Mouse (Mus musculus): ENCODE data around the gene Tmprss7. TPM values are rescaled to one million over a fixed set of nuclear protein-coding genes. Genes with fewer than 3 reads are reported as not detected.
A peak's percentile ranks its signal among the peaks of the same experiment; 100 is the strongest.

The Tmprss7 gene
- polyA plus RNA-seq, 1 experiment from 2014 or later, result 0.13 TPM

DNA sequence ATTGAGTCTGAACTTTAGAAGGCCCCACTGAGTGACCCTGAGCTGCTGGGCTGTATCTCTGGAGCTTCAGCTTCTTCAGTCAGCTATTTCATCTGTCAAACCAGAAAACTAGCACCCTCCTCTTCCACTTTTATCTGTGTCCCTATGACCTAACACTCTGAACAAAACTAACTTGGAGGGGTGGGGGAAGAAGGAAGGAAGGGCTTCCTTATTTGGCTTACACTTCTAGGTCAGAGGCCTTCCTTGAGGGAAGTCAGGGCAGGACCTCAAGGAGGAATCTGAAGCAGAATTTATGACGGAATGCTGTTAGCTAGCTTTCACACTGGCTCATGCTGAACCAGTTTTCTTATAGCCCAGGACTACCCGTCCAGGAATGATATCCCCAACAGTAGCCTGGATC, 42.0 kb downstream of the Tmprss7 start:
- no peak overlapping the region for H3K4me3 ChIP-seq (ENCODE audit: low read depth, low read length)
- no peak for TF ChIP-seq CTCF (IDR thresholded peaks at IDR 0.05; ENCODE audit: low read depth)
- TF ChIP-seq EP300 (optimal IDR thresholded peaks at IDR 0.05), result no peak
- 0 out of 2 replicates have a peak, but pooled peaks have one; percentile 13 for ATAC-seq (ENCODE audit: low FRiP score, low TSS enrichment)
- H3K27ac ChIP-seq (replicated peaks), result peak overlapping the region; percentile 91; the same call in 1 of the 2 replicates
- H3K9ac ChIP-seq (ENCODE audit: low read length), result no peak overlapping the region
- WGBS, result 45% methylated on average over 2 of the region's 2 CpGs
- DNase-seq (ENCODE audit: low spot score), result no peak
- no peaks in the 10 kb centered on the region for H3K9me3 ChIP-seq (ENCODE audit: control insufficient read depth, low read length)
- no peaks in the 10 kb centered on the region for H3K4me1 ChIP-seq (replicated peaks; ENCODE audit: control insufficient read depth, insufficient read depth)
- no peaks in the 10 kb centered on the region for H3K27me3 ChIP-seq (ENCODE audit: control insufficient read depth, insufficient read depth, low read length)
- peak overlapping the region; percentile 27 for H3K4me2 ChIP-seq (replicated peaks; ENCODE audit: low read depth)
- H3K36me3 ChIP-seq (ENCODE audit: control insufficient read depth, insufficient read depth, low read length), result no peaks in the 10 kb centered on the region

DNA sequence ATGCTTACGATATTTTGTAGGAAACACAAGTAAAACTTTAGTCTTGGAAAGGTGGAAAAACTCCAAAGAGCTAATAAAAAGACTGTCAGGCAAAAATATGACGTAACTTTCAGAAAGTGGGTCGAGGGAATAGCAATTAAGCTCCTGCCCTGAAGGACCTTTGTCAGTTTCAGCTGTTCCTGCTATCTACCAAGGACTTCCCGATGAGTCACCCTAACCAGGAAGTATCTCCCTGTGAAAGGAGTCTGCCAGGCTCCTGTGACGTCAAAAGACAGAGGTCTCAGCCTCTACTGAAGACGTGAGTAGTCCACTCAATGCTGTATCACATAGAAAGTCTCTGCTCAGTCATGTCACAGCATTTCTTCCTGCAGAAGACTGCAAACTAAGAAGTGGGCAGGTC, 49.1 kb downstream of the Tmprss7 start:
- H3K4me2 ChIP-seq (replicated peaks; ENCODE audit: low read depth), result no peak overlapping the region
- WGBS, result 49% methylated on average over 6 of the region's 6 CpGs
- peak; percentile 80 for ATAC-seq (ENCODE audit: low FRiP score, low TSS enrichment)

DNA sequence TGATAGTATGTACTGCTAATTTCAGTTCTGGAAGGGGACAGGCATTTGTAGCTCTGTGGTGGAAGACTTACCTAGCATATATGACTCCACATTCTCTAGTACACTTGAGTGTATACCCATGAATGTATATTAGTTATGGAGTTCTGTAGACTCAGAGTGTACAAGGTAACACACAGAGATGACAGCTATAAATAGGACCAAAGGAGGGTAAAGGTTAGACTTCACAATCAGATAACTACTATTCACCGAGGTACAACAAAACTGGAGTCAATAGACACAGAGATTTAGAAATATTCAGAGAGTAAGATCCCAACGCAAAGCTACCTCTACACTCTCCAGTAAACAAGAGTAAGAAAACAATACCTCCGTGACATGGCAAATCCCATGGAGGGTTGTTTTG, 49.5 kb downstream of the Tmprss7 start:
- TF ChIP-seq CTCF (IDR thresholded peaks at IDR 0.05; ENCODE audit: low read depth) (no peak), EP300 (optimal IDR thresholded peaks at IDR 0.05) (no peak)
- Histone ChIP-seq H3K9me3 (ENCODE audit: control insufficient read depth, low read length) (no peaks in the 10 kb centered on the region), H3K27me3 (ENCODE audit: control insufficient read depth, insufficient read depth, low read length) (no peaks in the 10 kb centered on the region), H3K4me3 (ENCODE audit: low read depth, low read length) (no peak overlapping the region), H3K36me3 (ENCODE audit: control insufficient read depth, insufficient read depth, low read length) (no peaks in the 10 kb centered on the region), H3K4me2 (replicated peaks; ENCODE audit: low read depth) (no peak overlapping the region), H3K4me1 (replicated peaks; ENCODE audit: control insufficient read depth, insufficient read depth) (0 out of 2 replicates have a peak, but pooled peaks cover 2% of the 10 kb centered on the region), H3K9ac (ENCODE audit: low read length) (no peak overlapping the region), H3K27ac (replicated peaks) (peak overlapping the region; percentile 40; the same call in 1 of the 2 replicates)
- DNase-seq (ENCODE audit: low spot score) (no peak), ATAC-seq (ENCODE audit: low FRiP score, low TSS enrichment) (no peak)
- 59% methylated on average over 3 of the region's 3 CpGs for WGBS

More for the DNA sequence above, 49.1 kb downstream of the Tmprss7 start:
- Histone ChIP-seq H3K9me3 (ENCODE audit: control insufficient read depth, low read length) (no peaks in the 10 kb centered on the region), H3K36me3 (ENCODE audit: control insufficient read depth, insufficient read depth, low read length) (no peaks in the 10 kb centered on the region), H3K27ac (replicated peaks) (no peak overlapping the region; the same call in 1 of the 2 replicates), H3K4me1 (replicated peaks; ENCODE audit: control insufficient read depth, insufficient read depth) (0 out of 2 replicates have a peak, but pooled peaks cover 2% of the 10 kb centered on the region), H3K27me3 (ENCODE audit: control insufficient read depth, insufficient read depth, low read length) (no peaks in the 10 kb centered on the region), H3K4me3 (ENCODE audit: low read depth, low read length) (no peak overlapping the region), H3K9ac (ENCODE audit: low read length) (no peak overlapping the region)
- peak; percentile 34 for DNase-seq (ENCODE audit: low spot score)
- TF ChIP-seq CTCF (IDR thresholded peaks at IDR 0.05; ENCODE audit: low read depth), result no peak
- TF ChIP-seq EP300 (optimal IDR thresholded peaks at IDR 0.05), result no peak

DNA sequence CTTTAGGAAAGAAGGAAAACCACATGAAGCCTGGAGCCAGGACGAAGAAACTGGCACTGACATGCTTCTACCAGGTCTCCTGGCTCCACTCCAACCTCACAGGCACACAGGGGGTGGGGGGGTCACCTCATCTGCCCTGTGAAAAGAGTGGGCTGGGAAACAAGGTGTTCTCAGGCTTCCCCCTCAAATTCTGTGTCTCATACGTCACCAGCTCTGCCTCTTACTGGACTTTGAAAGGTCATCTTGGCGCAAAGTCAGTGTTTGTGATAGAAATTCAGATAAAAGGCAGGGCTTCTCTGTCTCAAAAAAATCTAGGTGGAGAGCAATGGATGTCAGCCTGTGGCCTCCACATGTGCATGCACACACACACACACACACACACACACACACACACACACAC, 52.2 kb downstream of the Tmprss7 start:
- TF ChIP-seq EP300 (optimal IDR thresholded peaks at IDR 0.05) (no peak), CTCF (IDR thresholded peaks at IDR 0.05; ENCODE audit: low read depth) (no peak)
- H3K4me3 ChIP-seq (ENCODE audit: low read depth, low read length), result no peak overlapping the region
- H3K4me2 ChIP-seq (replicated peaks; ENCODE audit: low read depth), result no peak overlapping the region
- H3K4me1 ChIP-seq (replicated peaks; ENCODE audit: control insufficient read depth, insufficient read depth), result 0 out of 2 replicates have a peak, but pooled peaks cover 2% of the 10 kb centered on the region
- H3K36me3 ChIP-seq (ENCODE audit: control insufficient read depth, insufficient read depth, low read length), result no peaks in the 10 kb centered on the region
- no peaks in the 10 kb centered on the region for H3K9me3 ChIP-seq (ENCODE audit: control insufficient read depth, low read length)
- H3K9ac ChIP-seq (ENCODE audit: low read length), result no peak overlapping the region
- DNase-seq (ENCODE audit: low spot score) (no peak), ATAC-seq (ENCODE audit: low FRiP score, low TSS enrichment) (no peak)
- no peaks in the 10 kb centered on the region for H3K27me3 ChIP-seq (ENCODE audit: control insufficient read depth, insufficient read depth, low read length)
- 44% methylated on average over 3 of the region's 3 CpGs for WGBS
- H3K27ac ChIP-seq (replicated peaks), result peak overlapping the region; percentile 69

DNA sequence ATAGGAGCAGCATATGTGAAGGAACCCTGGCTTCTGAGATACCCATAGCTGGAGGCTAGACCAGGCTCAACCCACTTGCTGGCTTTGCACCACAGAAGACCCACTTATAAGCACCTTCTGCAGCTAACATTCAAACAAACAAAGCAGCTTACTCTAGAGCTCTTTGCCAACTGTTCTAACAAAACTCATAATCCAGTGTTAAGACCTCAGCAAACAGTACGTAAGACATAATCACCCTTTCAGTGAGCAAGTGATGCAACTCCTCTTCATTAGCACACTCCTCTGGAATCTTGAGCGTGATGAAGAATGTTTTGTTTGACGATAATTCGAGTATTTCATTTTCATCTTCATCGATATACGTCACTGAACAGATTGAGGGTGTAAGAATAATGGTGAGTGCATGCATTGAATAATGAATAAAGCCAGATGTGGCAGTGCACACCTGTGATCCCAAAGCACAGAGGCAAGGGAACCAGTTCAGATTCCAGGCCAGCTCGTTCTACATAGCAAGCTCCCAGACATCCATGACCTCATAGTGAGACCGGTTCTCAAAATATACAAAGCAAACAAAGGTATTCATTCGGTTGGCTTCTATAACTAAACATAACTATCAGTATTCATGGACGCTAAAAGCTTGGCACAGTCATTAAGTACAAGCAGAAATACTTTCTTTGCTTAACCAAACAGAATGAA, 53.2 kb downstream of the Tmprss7 start:
- ATAC-seq (ENCODE audit: low FRiP score, low TSS enrichment), result peak; percentile 85
- H3K27me3 ChIP-seq (ENCODE audit: control insufficient read depth, insufficient read depth, low read length), result no peaks in the 10 kb centered on the region
- no peak overlapping the region for H3K9ac ChIP-seq (ENCODE audit: low read length)
- H3K9me3 ChIP-seq (ENCODE audit: control insufficient read depth, low read length), result no peaks in the 10 kb centered on the region
- DNase-seq (ENCODE audit: low spot score), result no peak
- no peaks in the 10 kb centered on the region for H3K36me3 ChIP-seq (ENCODE audit: control insufficient read depth, insufficient read depth, low read length)
- 43% methylated on average over 10 of the region's 10 CpGs for WGBS
- no peak overlapping the region for H3K4me2 ChIP-seq (replicated peaks; ENCODE audit: low read depth)
- TF ChIP-seq EP300 (optimal IDR thresholded peaks at IDR 0.05) (no peak), CTCF (IDR thresholded peaks at IDR 0.05; ENCODE audit: low read depth) (no peak)
- peak overlapping the region; percentile 69 for H3K27ac ChIP-seq (replicated peaks)
- no peak overlapping the region for H3K4me3 ChIP-seq (ENCODE audit: low read depth, low read length)
- 0 out of 2 replicates have a peak, but pooled peaks cover 2% of the 10 kb centered on the region for H3K4me1 ChIP-seq (replicated peaks; ENCODE audit: control insufficient read depth, insufficient read depth)

DNA sequence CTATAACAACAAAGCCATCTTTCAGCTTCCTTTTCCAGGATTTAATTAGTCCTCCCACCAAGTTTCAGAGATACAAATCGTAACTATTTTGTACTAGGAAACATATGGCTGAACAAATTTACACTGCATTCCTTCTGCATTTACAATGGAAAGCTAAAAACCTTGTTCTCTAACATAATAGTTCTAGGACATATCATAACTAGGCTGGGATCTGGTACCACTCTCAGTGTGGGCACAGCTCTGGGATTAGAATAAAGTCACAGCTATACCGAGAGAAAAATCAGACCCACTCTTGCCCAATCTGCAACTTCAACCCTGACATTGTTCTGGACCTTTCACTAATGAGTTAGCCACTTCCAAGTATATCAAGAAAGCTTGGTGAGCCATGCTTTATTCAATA, 57.6 kb downstream of the Tmprss7 start:
- Histone ChIP-seq H3K4me3 (ENCODE audit: low read depth, low read length) (no peak overlapping the region), H3K36me3 (ENCODE audit: control insufficient read depth, insufficient read depth, low read length) (no peaks in the 10 kb centered on the region), H3K4me1 (replicated peaks; ENCODE audit: control insufficient read depth, insufficient read depth) (0 out of 2 replicates have a peak, but pooled peaks cover 1% of the 10 kb centered on the region), H3K4me2 (replicated peaks; ENCODE audit: low read depth) (no peak overlapping the region), H3K27me3 (ENCODE audit: control insufficient read depth, insufficient read depth, low read length) (no peaks in the 10 kb centered on the region), H3K9me3 (ENCODE audit: control insufficient read depth, low read length) (no peaks in the 10 kb centered on the region), H3K27ac (replicated peaks) (no peak overlapping the region), H3K9ac (ENCODE audit: low read length) (no peak overlapping the region)
- WGBS, result 71% methylated on average over 2 of the region's 2 CpGs
- DNase-seq (ENCODE audit: low spot score), result no peak
- no peak for ATAC-seq (ENCODE audit: low FRiP score, low TSS enrichment)
- no peak for TF ChIP-seq CTCF (IDR thresholded peaks at IDR 0.05; ENCODE audit: low read depth)
- TF ChIP-seq EP300 (optimal IDR thresholded peaks at IDR 0.05), result no peak
